Mouse (Mus musculus) G1E (cell line): ENCODE data around the gene Pstk.

ENCODE experiments used
- CTCF ChIP-seq: IDR thresholded peaks from 2 replicates; pipeline ENCODE4 v1.5.1; 2012; ENCODE audit warnings: low read depth, low read length, inconsistent platforms, mixed read lengths
- GATA1 ChIP-seq: IDR thresholded peaks from 2 replicates; pipeline ENCODE4 v1.6.1; 2012; ENCODE audit warnings: borderline replicate concordance, low read length, inconsistent platforms, mixed read lengths
- TAL1 ChIP-seq: conservative IDR thresholded peaks from 2 replicates; pipeline ENCODE4 v1.6.1; 2012; ENCODE audit warnings: low read depth, low read length, inconsistent platforms, mixed read lengths

- TF ChIP-seq CTCF (no peak), TAL1 (no peak), GATA1 (no peak)
Measured at GRCm38 (mm10) chr7:131327054-131327453, 43.9 kb upstream of the Pstk start.
